Mouse (Mus musculus) hindbrain, embryonic 15.5 days (tissue): ENCODE data around the gene Zbtb41. TPM values are rescaled to one million over a fixed set of nuclear protein-coding genes. Genes with fewer than 3 reads are reported as not detected.
"Not testable (repeated sequence)": the region's sequence is repeated elsewhere in the genome, so short reads cannot be mapped to it uniquely, and the experiment has no call there.

Experiments used
- ATAC-seq: fragments of 200-750 bp; cut with Nextera tagmentation; 2 replicates; pipeline ENCODE4 v1.8.0; 2017; ENCODE audit warnings: low read depth, moderate number of reproducible peaks, moderate TSS enrichment; ENCODE audit not compliant: low FRiP score
- H3K27ac ChIP-seq: fragments of 300-500 bp; sonication (generic); replicated peaks from 2 replicates; pipeline ENCODE4 v1.5.1; 2015; ENCODE audit warnings: mild to moderate bottlenecking, inconsistent platforms
- H3K27me3 ChIP-seq: fragments of 300-500 bp; sonication (generic); 2 replicates; pipeline ENCODE4 v1.6.1; 2015; ENCODE audit warnings: control low read depth, inconsistent platforms
- H3K36me3 ChIP-seq: fragments of 300-500 bp; sonication (generic); 2 replicates; pipeline ENCODE4 v1.6.1; 2015; ENCODE audit warnings: control low read depth, inconsistent platforms
- H3K4me1 ChIP-seq: fragments of 300-500 bp; sonication (generic); replicated peaks from 2 replicates; pipeline ENCODE4 v1.6.1; 2015; ENCODE audit warnings: control low read depth, inconsistent platforms
- H3K4me2 ChIP-seq: fragments of 300-500 bp; sonication (generic); 2 replicates; pipeline ENCODE4 v1.6.1; 2015; ENCODE audit warnings: moderate library complexity, mild to moderate bottlenecking, inconsistent platforms
- H3K4me3 ChIP-seq: fragments of 300-500 bp; sonication (generic); 2 replicates; pipeline ENCODE4 v1.5.1; 2015; ENCODE audit warnings: mild to moderate bottlenecking, inconsistent platforms
- H3K9ac ChIP-seq: fragments of 300-500 bp; sonication (generic); 2 replicates; pipeline ENCODE4 v1.6.1; 2015; ENCODE audit warnings: inconsistent platforms
- H3K9me3 ChIP-seq: fragments of 300-500 bp; sonication (generic); 2 replicates; pipeline ENCODE4 v1.6.1; 2016; ENCODE audit warnings: control low read depth, inconsistent platforms
- WGBS: fragments of 180-500 bp; shearing (Covaris S2); methylation state at CpG from one replicate; pipeline ENCODE4 v1.1.7; 2015; 5-methylcytosine and 5-hydroxymethylcytosine counted together
- polyA plus RNA-seq: library from polyadenylated mRNA; unstranded; fragments of >200 nt; fragmentation: Nextera tagmentation; extraction: Ambion mirVana; gene quantifications from 2 replicates; pipeline ENCODE4 v1.2.1, GENCODE M21; 2015

Gene Zbtb41
- polyA plus RNA-seq, 1 experiment from 2014 or later, result 13.6 TPM

DNA sequence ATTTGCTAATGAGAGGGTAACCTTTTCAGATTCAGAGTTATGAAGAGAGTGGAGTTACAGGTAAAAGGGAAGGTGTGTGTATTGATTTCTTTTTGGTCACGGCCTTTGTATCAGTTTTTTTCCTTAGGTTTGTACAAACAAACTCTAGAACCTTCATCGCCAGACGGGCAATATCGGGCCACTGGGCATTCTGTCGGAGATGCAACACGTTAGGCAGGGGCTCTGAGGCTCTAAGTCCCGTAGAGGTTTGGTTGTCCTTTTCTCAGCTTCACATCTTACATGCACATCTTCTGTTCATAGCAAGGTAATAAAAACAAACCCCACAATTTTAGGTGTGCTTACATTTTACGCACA, 590 bp upstream of the Zbtb41 start:
- no peaks in the 10 kb centered on the region for H3K27me3 ChIP-seq
- peaks cover 38% of the 10 kb centered on the region for H3K4me1 ChIP-seq
- 6% methylated on average over 8 of the region's 8 CpGs for WGBS
- ATAC-seq, result no peak
- no peaks in the 10 kb centered on the region for H3K36me3 ChIP-seq
- H3K9ac ChIP-seq, result peak overlapping the region; percentile 93
- peak overlapping the region; percentile 89; the same call in 1 of the 2 replicates for H3K27ac ChIP-seq
- peak overlapping the region; percentile 69 for H3K4me2 ChIP-seq
- peak overlapping the region; percentile 70 for H3K4me3 ChIP-seq
- H3K9me3 ChIP-seq, result no peaks in the 10 kb centered on the region

- peak overlapping the region; percentile 89 for H3K27ac ChIP-seq
- H3K4me1 ChIP-seq, result peaks cover 45% of the 10 kb centered on the region
- no peaks in the 10 kb centered on the region for H3K9me3 ChIP-seq
- peak overlapping the region; percentile 93 for H3K9ac ChIP-seq
- H3K27me3 ChIP-seq, result no peaks in the 10 kb centered on the region
- H3K4me3 ChIP-seq, result peak overlapping the region; percentile 70
- H3K4me2 ChIP-seq, result peak overlapping the region; percentile 69
- H3K36me3 ChIP-seq, result no peaks in the 10 kb centered on the region
- 17% methylated on average over 10 of the region's 10 CpGs for WGBS
- no peak for ATAC-seq
These were observed 853 bp downstream of the Zbtb41 start for GRCm38 (mm10) chr1:139422941-139423340.

DNA sequence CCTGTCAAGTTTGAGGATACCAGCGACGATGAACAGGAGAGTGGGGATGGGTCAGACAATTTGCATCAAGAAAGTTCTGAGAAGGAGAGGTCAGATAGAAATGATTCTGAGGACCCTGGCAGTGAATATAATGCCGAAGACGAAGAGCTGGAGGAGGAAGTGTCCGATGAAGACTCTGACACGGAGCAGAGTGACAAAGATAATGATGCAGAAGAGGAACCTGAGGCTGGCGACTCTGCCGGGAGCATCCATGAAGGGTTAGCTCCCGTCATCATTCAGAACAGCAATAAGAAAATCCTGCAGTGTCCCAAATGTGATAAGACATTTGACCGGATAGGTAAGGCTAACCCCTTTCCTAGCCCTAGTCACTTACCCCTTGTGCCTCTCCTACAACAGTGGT, 1.8 kb downstream of the Zbtb41 start:
- 40% methylated on average over 10 of the region's 10 CpGs for WGBS
- Histone ChIP-seq H3K4me3 (peak overlapping the region; percentile 70), H3K27ac (no peak overlapping the region), H3K9ac (peak overlapping the region; percentile 93; the same call in 1 of the 2 replicates), H3K4me1 (peaks cover 45% of the 10 kb centered on the region), H3K27me3 (no peaks in the 10 kb centered on the region), H3K36me3 (peaks cover under 1% of the 10 kb centered on the region; the same call in 1 of the 2 replicates), H3K4me2 (peak overlapping the region; percentile 69), H3K9me3 (no peaks in the 10 kb centered on the region)
- ATAC-seq, result no peak

- WGBS, result 33% methylated on average over 3 of the region's 3 CpGs
- H3K27me3 ChIP-seq, result no peaks in the 10 kb centered on the region
- H3K9ac ChIP-seq, result peak overlapping the region; percentile 29; the same call in 1 of the 2 replicates
- H3K4me2 ChIP-seq, result peak overlapping the region; percentile 78
- no peak overlapping the region for H3K27ac ChIP-seq
- peak overlapping the region; percentile 36 for H3K4me3 ChIP-seq
- H3K36me3 ChIP-seq, result peaks cover 10% of the 10 kb centered on the region; the same call in 1 of the 2 replicates
- no peak for ATAC-seq
- H3K4me1 ChIP-seq, result peaks cover 45% of the 10 kb centered on the region
- H3K9me3 ChIP-seq, result no peaks in the 10 kb centered on the region
These were observed 2.9 kb downstream of the Zbtb41 start for GRCm38 (mm10) chr1:139425006-139425405.

- no peaks in the 10 kb centered on the region for H3K4me1 ChIP-seq
- ATAC-seq, result peak; percentile 61; the same call in 1 of the 2 replicates
- no peak overlapping the region for H3K27ac ChIP-seq
- H3K4me2 ChIP-seq, result no peak overlapping the region
- H3K9ac ChIP-seq, result no peak overlapping the region
- no peak overlapping the region for H3K4me3 ChIP-seq
- peaks cover 42% of the 10 kb centered on the region for H3K36me3 ChIP-seq
- H3K9me3 ChIP-seq, result no peaks in the 10 kb centered on the region
- H3K27me3 ChIP-seq, result no peaks in the 10 kb centered on the region
These were observed 16.3 kb downstream of the Zbtb41 start for GRCm38 (mm10) chr1:139438373-139438772.

GRCm38 (mm10) chr1:139443103-139443502, 21.0 kb downstream of the Zbtb41 start:
- 85% methylated on average over 9 of the region's 9 CpGs for WGBS
- not testable (repeated sequence) for ATAC-seq

GRCm38 (mm10) chr1:139454340-139455225, 32.5 kb downstream of the Zbtb41 start, which contains the start of gene Aspm:
TSS of gene Aspm (plus strand) at chr1:139454772.
- Histone ChIP-seq H3K9ac (peak within 1 kb of the TSS; percentile 32), H3K4me3 (peak within 1 kb of the TSS; percentile 71), H3K4me1 (peaks cover 14% of the 10 kb centered on the region), H3K36me3 (no peaks in the 10 kb centered on the region), H3K9me3 (no peaks in the 10 kb centered on the region), H3K4me2 (peak within 1 kb of the TSS; percentile 98), H3K27ac (no peak within 1 kb of the TSS), H3K27me3 (no peaks in the 10 kb centered on the region)
- WGBS, result under 1% methylated on average over 63 of the region's 65 CpGs
- ATAC-seq, result peak; percentile 99

More at GRCm38 (mm10) chr1:139443103-139443502, 21.0 kb downstream of the Zbtb41 start:
- not testable (repeated sequence) for H3K4me2 ChIP-seq, H3K27ac ChIP-seq, H3K27me3 ChIP-seq, H3K9me3 ChIP-seq, H3K9ac ChIP-seq, H3K4me3 ChIP-seq, H3K4me1 ChIP-seq
- H3K36me3 ChIP-seq, result peaks cover 34% of the 10 kb centered on the region

DNA sequence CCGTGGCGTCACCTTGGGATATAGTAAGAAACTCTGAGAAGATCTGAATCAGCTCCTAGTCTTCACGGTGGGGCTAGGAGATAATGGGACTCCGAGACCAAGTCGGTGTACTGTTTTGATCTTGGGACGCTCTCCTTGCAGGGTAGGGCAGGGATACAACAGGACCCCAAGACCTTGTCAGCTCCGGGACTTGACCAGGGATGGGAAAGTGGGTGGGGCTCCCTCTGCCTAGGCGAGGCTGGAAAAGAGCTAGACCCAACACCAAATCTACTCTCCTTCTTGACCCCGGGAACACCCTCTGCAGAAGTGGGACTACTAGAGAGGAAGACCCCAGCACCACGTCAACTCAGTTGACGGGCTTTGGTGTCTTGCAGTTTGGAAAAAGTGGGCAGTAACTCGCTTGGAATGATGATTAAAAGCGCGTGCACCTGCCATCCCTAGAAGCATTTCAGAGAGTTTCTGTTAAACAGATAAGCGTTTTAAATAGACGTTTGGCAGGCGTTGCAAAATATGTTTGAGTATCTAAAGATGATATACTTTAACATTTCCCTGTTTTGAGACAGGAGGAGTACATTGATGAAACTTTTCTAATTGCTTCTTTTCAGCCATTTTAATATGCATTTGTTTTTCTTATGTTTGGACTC, 33.3 kb downstream of the Zbtb41 start:
- H3K4me2 ChIP-seq, result peak overlapping the region; percentile 98
- H3K27me3 ChIP-seq, result no peaks in the 10 kb centered on the region
- H3K4me1 ChIP-seq, result peaks cover 14% of the 10 kb centered on the region
- H3K36me3 ChIP-seq, result no peaks in the 10 kb centered on the region
- peak; percentile 39; the same call in 1 of the 2 replicates for ATAC-seq
- H3K9me3 ChIP-seq, result no peaks in the 10 kb centered on the region
- H3K27ac ChIP-seq, result no peak overlapping the region
- H3K4me3 ChIP-seq, result peak overlapping the region; percentile 71
- H3K9ac ChIP-seq, result peak overlapping the region; percentile 32
- 3% methylated on average over 17 of the region's 17 CpGs for WGBS

DNA sequence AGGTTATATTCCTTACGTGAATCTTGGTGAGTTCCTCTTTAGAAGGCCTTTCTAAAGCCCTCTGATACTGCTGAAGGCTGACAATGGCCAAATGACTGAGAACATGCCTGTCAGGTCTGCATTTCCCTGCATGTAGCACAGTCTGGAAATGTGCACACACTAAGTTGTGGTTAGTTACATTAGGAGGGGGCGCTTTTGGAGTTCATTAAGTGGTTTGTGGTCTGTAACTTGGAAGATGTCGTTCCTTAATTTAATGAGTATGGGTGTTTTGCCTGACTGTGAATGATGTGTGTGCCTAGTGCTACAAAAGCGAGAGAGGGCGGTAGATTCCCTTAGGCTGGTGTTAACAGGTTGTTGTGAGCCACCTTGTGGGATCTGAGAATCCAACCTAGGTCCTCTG, 38.7 kb downstream of the Zbtb41 start:
- Histone ChIP-seq H3K4me1 (no peaks in the 10 kb centered on the region), H3K36me3 (no peaks in the 10 kb centered on the region), H3K27ac (no peak overlapping the region), H3K9me3 (no peaks in the 10 kb centered on the region), H3K9ac (no peak overlapping the region), H3K27me3 (no peaks in the 10 kb centered on the region), H3K4me2 (no peak overlapping the region), H3K4me3 (no peak overlapping the region)
- WGBS, result 72% methylated on average over 5 of the region's 5 CpGs
- ATAC-seq, result no peak

GRCm38 (mm10) chr1:139465936-139466335, 43.8 kb downstream of the Zbtb41 start:
- Histone ChIP-seq H3K4me3 (no peak overlapping the region), H3K36me3 (no peaks in the 10 kb centered on the region), H3K9me3 (no peaks in the 10 kb centered on the region), H3K27ac (no peak overlapping the region), H3K4me2 (no peak overlapping the region), H3K27me3 (no peaks in the 10 kb centered on the region), H3K4me1 (no peaks in the 10 kb centered on the region), H3K9ac (no peak overlapping the region)
- ATAC-seq, result no peak
- 88% methylated on average over 11 of the region's 11 CpGs for WGBS

- Histone ChIP-seq H3K36me3 (no peaks in the 10 kb centered on the region), H3K27ac (no peak overlapping the region), H3K9ac (no peak overlapping the region), H3K4me3 (no peak overlapping the region), H3K9me3 (no peaks in the 10 kb centered on the region), H3K4me2 (no peak overlapping the region), H3K4me1 (no peaks in the 10 kb centered on the region), H3K27me3 (no peaks in the 10 kb centered on the region)
- peak; percentile 56; the same call in 1 of the 2 replicates for ATAC-seq
- 82% methylated on average over 11 of the region's 11 CpGs for WGBS
These were observed 56.8 kb downstream of the Zbtb41 start for GRCm38 (mm10) chr1:139478898-139479297.

DNA sequence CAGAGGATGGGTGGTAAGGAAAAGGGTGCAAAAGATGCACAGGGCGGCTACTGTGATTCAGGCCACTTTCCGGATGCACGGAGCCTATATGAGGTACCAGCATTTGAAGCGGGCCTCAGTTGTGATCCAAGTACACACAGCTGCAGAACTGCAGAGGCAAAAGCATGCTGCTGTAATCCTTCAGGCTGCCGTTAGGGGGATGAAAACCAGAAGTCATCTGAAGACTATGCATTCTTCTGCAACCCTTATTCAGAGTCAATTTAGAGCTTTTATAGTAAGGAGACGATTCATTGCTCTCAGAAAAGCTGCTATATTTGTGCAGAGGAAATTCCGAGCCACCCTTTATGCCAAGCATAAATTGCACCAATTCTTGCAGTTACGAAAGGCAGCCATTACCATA, 58.2 kb downstream of the Zbtb41 start:
- Histone ChIP-seq H3K9me3 (no peaks in the 10 kb centered on the region), H3K4me3 (no peak overlapping the region), H3K9ac (no peak overlapping the region), H3K36me3 (no peaks in the 10 kb centered on the region), H3K27ac (no peak overlapping the region), H3K4me1 (no peaks in the 10 kb centered on the region), H3K27me3 (no peaks in the 10 kb centered on the region), H3K4me2 (no peak overlapping the region)
- 90% methylated on average over 8 of the region's 8 CpGs for WGBS
- no peak for ATAC-seq
